Mouse (Mus musculus) frontal cortex, postnatal 36 days (tissue): ENCODE data around the gene Lsm3.

ENCODE experiments used
- DNase-seq, 2 experiments: peaks; one replicate each; pipeline ENCODE4 v3.0.0; 2022; ENCODE audit warnings: low spot score in 2 of 2

Gene Lsm3

DNA sequence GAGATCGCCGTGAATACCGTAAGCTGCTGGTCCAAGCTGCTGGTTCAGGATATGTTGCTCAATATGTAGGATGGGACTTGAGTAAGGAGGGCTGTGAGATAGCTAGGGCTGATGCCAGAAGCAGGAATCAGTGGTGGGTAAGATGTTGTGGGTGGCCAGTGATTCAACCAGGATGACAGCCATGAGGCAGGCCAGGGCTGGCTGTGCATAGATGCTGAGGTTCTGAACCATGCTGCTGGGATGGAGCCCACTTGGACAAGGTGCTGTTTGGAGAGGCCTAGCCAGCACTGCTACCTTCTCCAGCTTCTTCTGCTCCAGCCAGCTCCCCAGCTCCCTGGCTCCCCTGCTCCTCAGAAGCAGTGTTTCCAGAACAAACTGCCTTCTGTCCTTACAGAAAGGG, 35.9 kb downstream of the Lsm3 start:
- no peak for DNase-seq

DNA sequence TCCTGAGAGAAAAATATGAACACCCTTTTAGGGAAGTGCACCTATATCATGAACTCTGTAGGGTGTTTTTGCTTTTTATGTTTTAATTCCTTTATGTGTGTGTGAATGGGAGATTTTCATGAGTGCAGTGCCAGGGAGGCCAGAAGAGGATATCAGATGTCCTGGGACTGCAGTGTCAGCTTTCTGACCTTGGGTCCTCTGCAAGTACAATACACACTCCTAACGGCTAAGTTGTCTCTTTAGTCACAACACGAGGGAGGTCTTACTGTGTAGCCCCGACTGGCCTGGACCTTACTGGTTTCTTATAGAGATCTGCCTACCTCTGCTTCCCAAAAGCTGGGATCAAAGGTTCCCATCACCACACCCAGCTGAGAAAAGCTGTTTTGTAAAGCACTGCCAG, 37.0 kb downstream of the Lsm3 start:
- no peak for DNase-seq

GRCm38 (mm10) chr6:91558565-91558964, 42.8 kb downstream of the Lsm3 start:
- DNase-seq = no peak

DNA sequence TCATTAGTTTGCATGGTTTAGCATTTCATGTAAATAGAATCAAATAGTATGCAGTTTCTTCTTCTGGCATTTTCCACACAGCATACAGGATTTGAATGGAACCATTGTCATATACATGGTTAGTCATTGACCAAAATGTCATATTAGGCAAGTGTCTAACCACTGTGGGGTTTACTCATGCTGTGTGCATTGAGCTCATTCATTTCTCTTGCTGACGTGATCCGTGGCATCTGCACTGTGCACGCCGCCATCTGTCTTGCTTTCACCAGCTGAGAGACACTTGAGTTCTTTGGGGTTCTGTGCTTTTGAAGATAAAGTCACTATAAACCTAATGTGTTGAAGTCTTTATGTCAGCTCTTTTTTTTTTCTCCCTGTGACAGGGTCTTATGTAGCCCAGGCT, 43.6 kb downstream of the Lsm3 start:
- peak; percentile 58 to 75 for DNase-seq

- DNase-seq = no peak
Measured at GRCm38 (mm10) chr6:91560186-91560585, 44.5 kb downstream of the Lsm3 start.

GRCm38 (mm10) chr6:91563031-91563430, 47.3 kb downstream of the Lsm3 start:
- DNase-seq = no peak

DNA sequence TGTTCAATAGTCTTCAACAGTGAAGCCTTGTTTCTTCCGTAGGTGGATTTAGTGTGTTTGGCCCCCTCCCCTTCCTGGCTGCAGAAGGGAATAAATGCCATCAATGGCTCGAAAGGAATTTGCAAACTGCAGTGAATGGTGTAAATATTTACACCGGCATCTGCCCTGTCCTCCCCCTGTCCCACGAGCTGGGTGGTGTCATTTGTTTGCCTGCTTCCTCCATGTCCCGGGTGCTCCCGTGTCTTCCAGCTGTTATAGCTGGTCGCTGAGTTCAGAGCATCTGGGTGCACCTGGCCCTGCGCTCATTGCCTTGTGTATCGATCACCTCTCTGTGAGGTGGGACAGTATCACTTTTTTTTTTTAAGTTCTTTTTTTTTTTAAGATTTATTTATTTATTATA, 50.7 kb downstream of the Lsm3 start:
- no peak for DNase-seq
